Mouse (Mus musculus) ovary, postnatal 10 days (tissue): Measurements from ENCODE around the gene Zfp52.

Source experiments
- DNase-seq: peaks from one replicate; pipeline ENCODE4 v3.0.0; 2022; ENCODE audit warnings: low spot score

Gene Zfp52

GRCm38 (mm10) chr17:21535096-21536001, at the start of gene Zfp52:
Gene Zfp52, plus strand, starts transcription at chr17:21535539.
- DNase-seq = no peak

- DNase-seq = peak; percentile 41
Measured at GRCm38 (mm10) chr17:21488760-21489499, 46.4 kb upstream of the Zfp52 start, which contains the start of gene Zfp53. Gene Zfp53, plus strand, starts transcription at chr17:21488998.

DNA sequence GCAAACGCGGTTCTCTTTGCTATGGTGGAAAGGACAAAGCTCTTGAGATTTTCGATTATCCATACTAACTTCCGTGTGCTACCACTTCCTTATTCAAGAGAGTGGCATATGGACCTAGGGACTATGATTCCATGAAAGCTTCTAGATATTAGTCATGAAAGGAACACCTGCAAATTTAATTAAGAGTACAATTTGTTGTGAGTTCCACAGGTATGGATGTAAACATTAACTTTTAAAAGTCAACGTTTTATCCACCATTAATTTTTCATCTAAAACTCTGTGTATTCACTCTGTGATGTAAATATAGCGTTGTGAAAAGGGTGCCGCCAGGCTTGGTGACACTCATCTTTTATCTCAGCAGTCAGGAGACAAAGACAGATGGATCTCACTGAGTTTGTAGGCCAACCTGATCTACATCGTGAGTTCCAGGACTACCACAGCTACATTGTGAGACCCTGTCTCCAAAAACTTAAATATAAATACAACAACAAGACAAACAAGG, 45.8 kb upstream of the Zfp52 start:
- DNase-seq = no peak

- DNase-seq = no peak
Measured at GRCm38 (mm10) chr17:21501365-21501764, 34.0 kb upstream of the Zfp52 start.

DNA sequence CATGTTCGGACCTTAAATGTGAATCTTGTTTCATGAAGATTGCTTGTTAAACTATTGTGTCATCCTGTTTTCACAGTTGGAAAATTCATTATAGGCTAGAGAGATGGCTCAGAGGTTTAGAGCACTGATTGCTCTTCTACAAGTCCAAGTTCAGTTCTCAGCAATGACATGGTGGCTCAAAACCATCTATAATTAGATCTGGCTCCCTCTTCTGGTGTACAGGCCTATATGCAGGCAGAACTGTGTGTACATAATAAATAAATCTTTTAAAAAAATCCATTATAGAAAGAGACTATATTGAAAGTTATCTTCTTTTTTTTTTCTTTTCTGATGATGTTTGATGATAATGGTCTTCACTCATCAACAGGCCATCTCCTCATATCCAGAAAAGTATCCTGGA, 30.8 kb upstream of the Zfp52 start:
- DNase-seq = no peak

- DNase-seq = no peak
Measured at GRCm38 (mm10) chr17:21506258-21506657, 29.1 kb upstream of the Zfp52 start.

DNA sequence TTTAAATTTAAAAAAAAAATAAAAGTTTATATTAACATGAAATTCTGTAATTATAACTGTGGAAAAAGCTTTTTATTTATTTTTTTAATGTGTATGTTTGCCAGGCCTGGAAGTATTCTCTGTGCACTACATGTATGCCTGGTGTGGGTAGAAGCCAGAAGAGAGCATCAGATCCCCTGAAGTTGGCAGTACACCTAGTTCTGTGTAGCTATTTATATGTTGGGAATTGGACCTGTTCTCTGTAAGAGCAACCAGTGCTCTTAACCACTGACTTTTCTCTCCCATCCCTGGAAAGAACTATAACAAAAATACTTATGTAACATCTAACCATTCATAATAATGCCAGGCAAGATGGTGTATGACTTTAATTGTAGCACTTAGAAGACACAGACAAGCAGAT, 25.6 kb upstream of the Zfp52 start:
- no peak for DNase-seq

DNA sequence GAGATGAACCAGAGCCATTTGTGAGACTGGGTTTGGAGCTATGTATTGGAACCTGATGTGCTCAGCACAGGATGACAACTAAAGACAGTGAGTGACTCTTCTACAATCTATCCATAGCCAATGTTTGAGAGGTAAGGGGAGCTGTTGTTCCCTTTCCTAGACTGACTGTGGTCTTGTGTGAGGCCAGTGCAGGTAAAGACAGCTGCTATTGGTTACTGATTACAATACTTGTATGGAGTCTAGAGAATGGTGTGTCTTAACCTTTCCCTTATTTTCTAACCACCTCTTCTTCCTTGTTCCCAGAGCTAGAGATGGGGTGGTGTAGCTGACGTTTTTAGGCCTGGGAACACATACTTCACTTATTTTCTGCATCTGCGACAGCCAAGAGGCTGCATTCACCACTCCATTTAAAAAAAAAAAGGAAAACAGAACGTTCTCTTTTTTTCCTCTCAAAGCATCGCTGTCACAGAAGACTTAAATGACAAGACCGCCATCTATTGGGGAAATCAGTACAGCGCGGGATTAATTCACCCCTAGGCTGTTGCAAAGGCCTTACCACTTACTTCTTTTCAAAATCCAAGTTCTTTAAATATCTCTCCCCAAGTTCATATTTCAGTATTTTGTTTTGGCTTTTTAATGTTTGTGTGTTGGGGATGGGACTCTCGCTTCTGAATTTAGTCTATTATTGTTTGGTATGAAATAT, 19.8 kb upstream of the Zfp52 start:
- DNase-seq = no peak

- DNase-seq = peak; percentile 41
Measured at GRCm38 (mm10) chr17:21516201-21517129, 18.9 kb upstream of the Zfp52 start.

DNA sequence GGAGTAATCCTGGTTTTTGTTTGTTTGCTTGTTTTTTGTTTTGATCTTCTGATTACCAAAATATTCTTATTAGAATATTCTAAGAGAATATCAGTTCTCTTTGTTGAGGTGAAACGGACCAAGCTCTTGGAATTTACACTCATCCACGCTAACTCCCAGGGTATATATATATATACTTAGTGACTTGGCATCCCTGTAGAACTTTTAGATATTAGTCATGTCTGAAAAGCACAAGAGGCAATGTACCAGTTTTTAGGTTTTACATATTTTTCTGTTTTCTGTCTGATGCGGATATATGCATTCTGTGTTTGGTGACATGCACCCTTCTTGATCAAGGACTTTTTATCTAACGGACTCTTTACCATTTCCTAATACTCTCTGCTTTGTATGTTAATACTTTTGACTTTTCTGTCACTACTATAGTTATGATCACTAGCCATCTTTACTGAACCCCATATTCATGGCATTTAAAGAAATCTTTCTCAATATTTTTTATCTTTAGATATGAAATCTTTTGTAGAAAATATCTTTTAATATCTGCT, 18.1 kb upstream of the Zfp52 start:
- DNase-seq = no peak

DNA sequence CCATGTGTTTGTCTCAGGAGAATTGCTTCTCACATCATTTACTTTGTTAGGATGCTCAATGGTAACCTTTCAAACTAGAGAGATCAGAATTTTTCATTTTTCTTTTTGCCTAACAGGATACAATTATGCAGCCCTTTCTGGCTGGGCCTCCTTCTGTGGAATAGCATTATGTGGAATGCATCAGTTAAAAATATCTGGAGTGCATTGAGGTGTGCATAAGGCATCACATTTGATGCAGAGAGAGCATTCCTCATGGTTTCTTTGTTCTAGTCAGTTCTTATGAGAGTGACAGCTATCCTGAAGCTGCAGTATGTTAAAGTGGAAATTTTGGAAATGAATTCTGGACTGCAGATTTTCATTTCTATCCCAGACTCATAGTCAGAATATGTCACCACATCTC, 9.1 kb upstream of the Zfp52 start:
- no peak for DNase-seq

DNA sequence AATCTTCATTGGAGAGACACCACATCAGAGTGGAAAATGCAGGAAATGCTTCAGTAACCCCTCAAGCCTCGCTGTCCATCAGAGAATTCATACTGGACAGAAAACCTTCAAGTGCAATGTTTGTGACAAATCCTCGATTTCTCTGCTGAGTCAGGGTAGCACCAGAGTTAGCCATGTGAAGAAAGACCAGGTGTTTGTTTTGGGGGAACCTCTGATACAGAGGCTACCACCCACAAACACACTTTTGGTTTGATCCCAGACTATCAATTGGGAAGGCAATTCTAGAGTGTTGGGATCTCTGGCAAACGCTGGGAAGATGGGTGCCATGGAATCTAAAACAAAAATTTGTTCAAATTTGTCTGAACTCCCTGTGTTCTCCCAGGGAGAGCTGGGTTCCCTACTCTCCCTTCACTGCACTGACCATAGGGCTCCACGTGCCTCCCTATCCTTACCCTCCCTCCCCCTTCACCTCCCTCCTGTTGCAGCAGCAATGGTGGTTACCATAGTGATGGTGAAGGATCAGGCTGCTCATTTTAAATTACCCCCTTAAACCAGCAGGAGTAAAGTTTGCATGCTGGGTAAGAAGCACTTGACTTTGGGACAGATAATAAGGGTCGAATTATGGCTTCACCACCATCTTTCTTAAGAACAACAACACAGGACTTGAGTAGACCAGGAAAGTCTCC, 4.6 kb upstream of the Zfp52 start:
- no peak for DNase-seq

DNA sequence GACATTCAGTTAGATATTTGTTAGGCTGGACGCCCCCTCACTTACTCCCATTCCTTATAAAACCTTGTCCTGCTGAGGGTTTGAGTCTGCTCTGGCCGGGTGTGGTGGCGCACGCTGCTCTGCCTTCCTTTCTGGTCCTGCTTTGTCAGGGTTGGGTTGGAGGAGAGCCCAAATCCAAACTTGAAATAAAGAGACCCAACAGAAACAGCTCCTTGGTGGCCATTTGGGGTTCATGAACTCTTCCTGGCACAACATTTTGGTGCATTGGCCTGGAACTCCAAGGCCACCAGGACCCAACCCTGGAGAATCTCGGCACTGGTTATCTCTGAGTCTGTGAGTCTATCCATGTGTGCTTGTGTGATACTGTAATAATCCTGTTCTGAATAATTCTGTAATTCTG, 3.7 kb upstream of the Zfp52 start:
- no peak for DNase-seq

- peak; percentile 60 for DNase-seq
Measured at GRCm38 (mm10) chr17:21532101-21532951, 3.0 kb upstream of the Zfp52 start.

DNA sequence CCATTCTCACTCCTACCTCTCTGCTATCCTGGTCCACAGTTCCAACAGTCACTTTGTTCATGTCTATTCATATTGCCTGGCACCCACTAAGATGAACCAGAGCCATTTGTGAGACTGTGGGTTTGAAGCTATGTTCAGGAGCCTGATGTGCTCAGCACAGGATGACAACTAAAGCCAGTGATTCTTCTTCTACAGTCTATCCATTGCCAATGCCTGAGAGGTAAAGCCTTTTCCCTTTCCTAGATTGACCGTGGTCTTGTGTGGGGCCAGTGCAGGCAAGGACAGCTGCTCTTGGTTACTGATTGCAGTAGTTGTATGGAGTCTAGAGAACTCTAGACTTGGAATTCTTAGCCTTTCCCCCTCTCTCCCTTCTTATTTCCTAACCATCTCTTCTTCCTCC, 1.4 kb upstream of the Zfp52 start:
- no peak for DNase-seq

DNA sequence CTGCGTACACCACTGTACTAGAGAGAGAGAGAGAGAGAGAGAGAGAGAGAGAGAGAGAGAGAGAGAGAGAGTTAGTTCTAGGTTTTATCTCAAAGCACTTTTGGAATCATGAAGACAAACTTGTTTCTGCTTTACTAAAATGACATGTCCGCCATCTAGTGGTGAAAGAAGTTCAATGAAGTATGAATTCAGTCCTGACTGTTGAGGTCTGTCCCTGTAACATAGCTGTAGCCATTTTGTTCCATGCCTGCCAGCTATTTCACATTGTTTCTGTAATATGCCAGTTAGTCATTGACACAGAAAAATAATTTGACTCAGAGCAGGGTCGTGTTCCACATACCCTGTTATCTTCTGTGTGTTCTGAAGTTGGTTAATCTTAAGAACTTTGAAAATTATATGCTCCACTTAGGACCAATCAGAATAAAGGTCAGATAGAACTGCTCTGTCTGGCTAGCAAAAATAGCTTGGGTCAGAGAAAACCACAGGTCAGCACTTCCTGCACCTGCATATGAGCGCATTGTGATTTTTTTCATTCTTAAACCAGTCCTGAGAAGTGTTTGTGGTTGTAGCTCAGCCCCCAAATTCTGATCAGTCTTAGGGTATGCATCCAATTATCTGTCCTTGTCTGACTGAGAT, 761 bp upstream of the Zfp52 start:
- DNase-seq = no peak

DNA sequence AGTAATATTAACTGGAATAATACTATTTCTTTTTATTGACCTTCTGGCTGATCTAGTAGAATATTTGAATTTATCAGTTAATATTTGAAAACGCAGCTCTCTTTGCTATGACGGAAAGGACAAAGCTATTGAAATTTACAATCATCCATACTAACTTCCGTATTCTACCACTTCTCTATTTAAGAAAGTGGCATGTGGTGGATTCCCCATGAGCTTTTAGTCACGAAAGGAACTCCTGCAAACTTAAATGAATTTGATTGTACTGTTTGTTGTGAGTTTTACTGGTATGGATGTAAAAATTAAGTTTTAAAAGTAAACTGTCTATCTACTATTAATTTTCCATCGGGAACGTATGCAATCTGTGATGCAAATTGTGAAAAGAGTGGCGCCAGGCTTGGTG, 757 bp downstream of the Zfp52 start:
- no peak for DNase-seq

DNA sequence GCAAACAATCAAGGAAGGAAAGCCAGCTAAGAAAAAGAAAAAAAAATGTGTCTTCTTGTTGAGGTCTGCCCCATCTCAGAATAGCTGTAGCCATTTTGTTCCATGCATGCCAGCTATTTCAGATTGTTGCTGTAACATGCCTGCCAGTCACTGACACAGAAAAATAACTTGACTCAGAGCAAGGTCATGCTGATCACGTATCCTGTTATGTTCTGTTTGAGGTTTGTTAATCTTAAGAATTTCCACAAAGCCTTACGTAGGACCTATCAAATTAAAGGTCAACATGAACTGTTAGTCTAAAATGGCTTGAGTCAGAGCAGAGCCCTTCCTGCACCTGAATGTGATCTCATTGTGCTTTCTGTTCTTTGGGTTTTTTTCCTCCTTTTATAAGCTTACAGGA, 1.3 kb downstream of the Zfp52 start:
- DNase-seq = no peak

GRCm38 (mm10) chr17:21557831-21558230, 22.5 kb downstream of the Zfp52 start:
- no peak for DNase-seq
